Mouse (Mus musculus): ENCODE data around the gene Zfr2. TPM values are rescaled to one million over a fixed set of nuclear protein-coding genes. Genes with fewer than 3 reads are reported as not detected.
A peak's percentile ranks its signal among the peaks of the same experiment; 100 is the strongest.

Zfr2 gene
- polyA plus RNA-seq, 1 experiment: 77.6 TPM

GRCm38 (mm10) chr10:81230438-81231332 is 2.3 kb upstream of the Zfr2 start, which contains the start of gene Atcay:
Atcay (minus strand) TSS chr10:81230833.
- no peaks in the 10 kb centered on the region for H3K27me3 ChIP-seq (ENCODE audit: control insufficient read depth, insufficient read depth, low read length)
- H3K4me3 ChIP-seq (replicated peaks; ENCODE audit: insufficient read depth, low read depth, low read length): peak within 1 kb of the TSS; percentile 79
- peak within 1 kb of the TSS; percentile 92 for H3K27ac ChIP-seq (ENCODE audit: insufficient read depth, low read length)
- peak; percentile 88 to 90 for DNase-seq
- peak; percentile 62; the same call in 1 of the 2 replicates for TF ChIP-seq CTCF (IDR thresholded peaks at IDR 0.05; ENCODE audit: borderline replicate concordance, insufficient read depth, low read depth, low read length)
- peak; percentile 95 for TF ChIP-seq POLR2A (IDR thresholded peaks at IDR 0.05; ENCODE audit: borderline replicate concordance, insufficient read depth, low read length)
- peaks cover 18% of the 10 kb centered on the region; the same call in 1 of the 2 replicates for H3K4me1 ChIP-seq (ENCODE audit: control insufficient read depth, insufficient read depth, low read length)
- WGBS: 1% methylated on average over 27 of the region's 27 CpGs

GRCm38 (mm10) chr10:81231436-81231835 is 1.5 kb upstream of the Zfr2 start:
- peak overlapping the region; percentile 53; the same call in 1 of the 2 replicates for H3K27ac ChIP-seq (ENCODE audit: insufficient read depth, low read length)
- H3K27me3 ChIP-seq (ENCODE audit: control insufficient read depth, insufficient read depth, low read length): no peaks in the 10 kb centered on the region
- H3K4me1 ChIP-seq (ENCODE audit: control insufficient read depth, insufficient read depth, low read length): peaks cover 18% of the 10 kb centered on the region; the same call in 1 of the 2 replicates
- no peak for DNase-seq
- peak overlapping the region; percentile 48 for H3K4me3 ChIP-seq (replicated peaks; ENCODE audit: insufficient read depth, low read depth, low read length)
- TF ChIP-seq CTCF (IDR thresholded peaks at IDR 0.05; ENCODE audit: borderline replicate concordance, insufficient read depth, low read depth, low read length): no peak
- 34% methylated on average over 7 of the region's 7 CpGs for WGBS

- under 1% methylated on average over 28 of the region's 28 CpGs for WGBS
- Histone ChIP-seq H3K4me1 (ENCODE audit: control insufficient read depth, insufficient read depth, low read length) (peaks cover 18% of the 10 kb centered on the region; the same call in 1 of the 2 replicates), H3K27ac (ENCODE audit: insufficient read depth, low read length) (no peak overlapping the region; the same call in 1 of the 2 replicates), H3K4me3 (replicated peaks; ENCODE audit: insufficient read depth, low read depth, low read length) (peak overlapping the region; percentile 85), H3K27me3 (ENCODE audit: control insufficient read depth, insufficient read depth, low read length) (no peaks in the 10 kb centered on the region)
- DNase-seq: no peak
- TF ChIP-seq CTCF (IDR thresholded peaks at IDR 0.05; ENCODE audit: borderline replicate concordance, insufficient read depth, low read depth, low read length) (no peak), POLR2A (IDR thresholded peaks at IDR 0.05; ENCODE audit: borderline replicate concordance, insufficient read depth, low read length) (no peak)
Observed at GRCm38 (mm10) chr10:81233226-81233585, 251 bp downstream of the Zfr2 start.

- Histone ChIP-seq H3K27ac (ENCODE audit: insufficient read depth, low read length) (no peak overlapping the region), H3K27me3 (ENCODE audit: control insufficient read depth, insufficient read depth, low read length) (no peaks in the 10 kb centered on the region), H3K4me3 (replicated peaks; ENCODE audit: insufficient read depth, low read depth, low read length) (no peak overlapping the region), H3K4me1 (ENCODE audit: control insufficient read depth, insufficient read depth, low read length) (peaks cover 15% of the 10 kb centered on the region; the same call in 1 of the 2 replicates)
- no peak for DNase-seq
- TF ChIP-seq CTCF (IDR thresholded peaks at IDR 0.05; ENCODE audit: borderline replicate concordance, insufficient read depth, low read depth, low read length) (no peak), POLR2A (IDR thresholded peaks at IDR 0.05; ENCODE audit: borderline replicate concordance, insufficient read depth, low read length) (no peak)
- 56% methylated on average over 6 of the region's 6 CpGs for WGBS
Observed at GRCm38 (mm10) chr10:81234206-81234605, 1.3 kb downstream of the Zfr2 start.

- 86% methylated on average over 12 of the region's 12 CpGs for WGBS
- no peak for DNase-seq
- H3K4me1 ChIP-seq (ENCODE audit: control insufficient read depth, insufficient read depth, low read length): peaks cover 6% of the 10 kb centered on the region; the same call in 1 of the 2 replicates
- H3K27ac ChIP-seq (ENCODE audit: insufficient read depth, low read length): no peak overlapping the region
- no peak for TF ChIP-seq POLR2A (IDR thresholded peaks at IDR 0.05; ENCODE audit: borderline replicate concordance, insufficient read depth, low read length)
- no peak for TF ChIP-seq CTCF (IDR thresholded peaks at IDR 0.05; ENCODE audit: borderline replicate concordance, insufficient read depth, low read depth, low read length)
- no peak overlapping the region for H3K4me3 ChIP-seq (replicated peaks; ENCODE audit: insufficient read depth, low read depth, low read length)
- H3K27me3 ChIP-seq (ENCODE audit: control insufficient read depth, insufficient read depth, low read length): no peaks in the 10 kb centered on the region
Observed at GRCm38 (mm10) chr10:81236471-81237268, 3.7 kb downstream of the Zfr2 start.

DNA sequence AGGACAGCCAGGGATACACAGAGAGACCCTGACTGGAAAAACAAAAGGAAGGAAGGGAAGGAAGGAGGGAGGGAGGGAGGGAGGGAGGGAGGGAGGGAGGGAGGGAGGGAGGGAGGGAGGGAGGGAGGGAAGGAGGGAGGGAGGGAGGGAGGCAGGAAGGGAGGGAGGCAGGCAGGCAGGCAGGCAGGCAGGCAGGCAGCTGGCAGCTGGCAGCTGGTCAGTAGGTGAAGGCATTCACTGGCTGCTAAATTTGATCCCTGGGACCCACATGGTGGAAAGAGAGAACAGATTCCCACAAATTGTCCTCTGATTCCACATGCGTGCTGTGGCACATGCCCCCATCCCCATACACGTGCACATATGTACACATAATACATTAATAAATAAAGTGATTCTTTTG is 5.7 kb downstream of the Zfr2 start:
- no peak for DNase-seq
- Histone ChIP-seq H3K4me3 (replicated peaks; ENCODE audit: insufficient read depth, low read depth, low read length) (no peak overlapping the region), H3K4me1 (ENCODE audit: control insufficient read depth, insufficient read depth, low read length) (no peaks in the 10 kb centered on the region), H3K27ac (ENCODE audit: insufficient read depth, low read length) (no peak overlapping the region), H3K27me3 (ENCODE audit: control insufficient read depth, insufficient read depth, low read length) (no peaks in the 10 kb centered on the region)
- TF ChIP-seq CTCF (IDR thresholded peaks at IDR 0.05; ENCODE audit: borderline replicate concordance, insufficient read depth, low read depth, low read length) (no peak), POLR2A (IDR thresholded peaks at IDR 0.05; ENCODE audit: borderline replicate concordance, insufficient read depth, low read length) (no peak)
- 56% methylated on average over 2 of the region's 2 CpGs for WGBS

- H3K4me3 ChIP-seq (replicated peaks; ENCODE audit: insufficient read depth, low read depth, low read length): no peak overlapping the region
- TF ChIP-seq POLR2A (IDR thresholded peaks at IDR 0.05; ENCODE audit: borderline replicate concordance, insufficient read depth, low read length) (no peak), CTCF (IDR thresholded peaks at IDR 0.05; ENCODE audit: borderline replicate concordance, insufficient read depth, low read depth, low read length) (peak; percentile 61; the same call in 1 of the 2 replicates)
- H3K27me3 ChIP-seq (ENCODE audit: control insufficient read depth, insufficient read depth, low read length): no peaks in the 10 kb centered on the region
- no peak overlapping the region for H3K27ac ChIP-seq (ENCODE audit: insufficient read depth, low read length)
- DNase-seq: peak in 1 of 2 experiments; percentile 67
- 32% methylated on average over 13 of the region's 13 CpGs for WGBS
- peaks cover 3% of the 10 kb centered on the region for H3K4me1 ChIP-seq (ENCODE audit: control insufficient read depth, insufficient read depth, low read length)
Observed at GRCm38 (mm10) chr10:81240876-81241275, 7.9 kb downstream of the Zfr2 start.
